18 mouse cellular contexts compared by ENCODE assay signal in the genomic region with DNA sequence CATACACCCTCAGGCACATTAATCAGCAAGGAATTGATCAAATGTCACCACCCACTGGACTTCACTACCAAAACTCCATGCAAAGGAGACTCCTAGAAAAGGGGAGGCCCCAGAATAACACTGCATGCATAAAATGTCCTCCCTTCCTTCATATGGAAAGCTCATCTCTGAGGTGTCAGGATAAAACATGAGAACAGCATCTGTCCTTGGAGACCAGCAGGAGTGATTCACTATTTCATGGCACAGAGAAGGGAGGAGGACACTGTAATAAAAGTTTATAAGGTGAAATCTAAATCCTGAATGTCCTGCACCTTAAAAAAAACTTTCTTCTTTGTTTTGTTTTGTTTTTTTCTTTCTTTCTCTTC.
DNase-seq lines count a peak whose midpoint lies in the region; ATAC-seq lines count a peak whose summit lies in the region.
"Had no signal": no experiment of that assay in that cellular context is flagged by ENCODE, and none has a peak within 500 bp of the region (broad histone marks: within the 10 kb centered on the region; RNA-seq: fewer than 3 reads in every experiment).

No protein-coding gene starts in this region.

- no peaks in the 10 kb centered on the region for H3K9me3 ChIP-seq in heart, embryonic 13.5 days
- H3K9me3 ChIP-seq in kidney, embryonic 14.5 days (ENCODE audit: control insufficient read depth, low read length): no peaks in the 10 kb centered on the region
- H3K9me3 ChIP-seq: forebrain, embryonic 13.5 days; liver, embryonic 12.5 days had no signal

- H3K36me3 ChIP-seq in heart, embryonic 13.5 days: no peaks in the 10 kb centered on the region
- H3K36me3 ChIP-seq in kidney, embryonic 14.5 days (ENCODE audit: control insufficient read depth, insufficient read depth, low read length): no peaks in the 10 kb centered on the region
- H3K36me3 ChIP-seq: liver, embryonic 12.5 days had no signal

- H3K4me1 ChIP-seq in heart, embryonic 13.5 days: peaks cover 31% of the 10 kb centered on the region
- peaks cover 20% of the 10 kb centered on the region for H3K4me1 ChIP-seq in kidney, embryonic 14.5 days (ENCODE audit: control insufficient read depth, insufficient read depth, low read length)
- H3K4me1 ChIP-seq: liver, embryonic 12.5 days had no signal

- 0 out of 2 replicates have a peak overlapping the region, but pooled peaks have one; percentile 1 for H3K4me2 ChIP-seq in heart, embryonic 13.5 days
- H3K4me2 ChIP-seq in kidney, embryonic 14.5 days (replicated peaks; ENCODE audit: low read depth, low read length): no peak overlapping the region
- H3K4me2 ChIP-seq: forebrain, embryonic 13.5 days; liver, embryonic 12.5 days; lung, embryonic 14.5 days; midbrain, embryonic 11.5 days had no signal

- H3K27me3 ChIP-seq in heart, embryonic 13.5 days (replicated peaks): no peaks in the 10 kb centered on the region
- H3K27me3 ChIP-seq in kidney, embryonic 14.5 days (ENCODE audit: control insufficient read depth, insufficient read depth, low read length): no peaks in the 10 kb centered on the region
- H3K27me3 ChIP-seq: forebrain, embryonic 13.5 days; liver, embryonic 12.5 days; Patski had no signal

- peak overlapping the region; percentile 74 for H3K27ac ChIP-seq in heart, embryonic 13.5 days (replicated peaks)
- peak overlapping the region; percentile 4; the same call in 1 of the 2 replicates for H3K27ac ChIP-seq in kidney, embryonic 14.5 days (ENCODE audit: low read depth, low read length)
- H3K27ac ChIP-seq: forebrain, embryonic 13.5 days; hindbrain, postnatal 0 days; layer of hippocampus, adult 2 months; liver, embryonic 12.5 days had no signal

- H3K9ac ChIP-seq in heart, embryonic 13.5 days: no peak overlapping the region
- no peak overlapping the region for H3K9ac ChIP-seq in kidney, embryonic 14.5 days (ENCODE audit: low read depth, low read length)
- H3K9ac ChIP-seq: forebrain, embryonic 13.5 days; liver, embryonic 12.5 days; lung, embryonic 14.5 days had no signal

- ATAC-seq in heart, embryonic 13.5 days (ENCODE audit: extremely low read depth, insufficient number of reproducible peaks, low FRiP score, low TSS enrichment): 0 out of 2 replicates have a peak, but pooled peaks have one; percentile 19
- peak; percentile 91 for ATAC-seq in kidney, embryonic 14.5 days (ENCODE audit: low FRiP score, low TSS enrichment)
- ATAC-seq: activated CD4-positive, CD25-positive, alpha-beta regulatory T cell, adult 4 months; CD4-positive, CD25-positive, alpha-beta regulatory T cell, adult 4 months; Patski had no signal

- no peak overlapping the region for H3K4me3 ChIP-seq in heart, embryonic 13.5 days
- H3K4me3 ChIP-seq in kidney, embryonic 14.5 days (ENCODE audit: low read length): no peak overlapping the region
- H3K4me3 ChIP-seq: forebrain, embryonic 13.5 days; layer of hippocampus, adult 2 months; liver, embryonic 12.5 days had no signal

- peak; percentile 15 for DNase-seq in embryo, embryonic 10 days (ENCODE audit: low spot score)
- DNase-seq in embryo, embryonic 9.5 days (ENCODE audit: extremely low spot score): no peak
- DNase-seq in heart, postnatal 4 days: no peak
- no peak for DNase-seq in kidney, adult 8-10 months
- DNase-seq in 3T3-L1 (ENCODE audit: low read depth, low spot score): peak; percentile 31
- no peak for DNase-seq in left cerebral cortex, adult 9 months (ENCODE audit: low spot score in 2 of 2)
- DNase-seq: thymus, adult 2 months had no signal

Comparison
In these comparisons a context has a peak if more than half of its experiments do, and no peak if none do; other contexts are left out.
1. DNase-seq: peak in embryo, embryonic 10 days (single experiment) and 3T3-L1 (single experiment); none in embryo, embryonic 9.5 days (single experiment), heart, postnatal 4 days (single experiment), kidney, adult 8-10 months (0 of 2) and left cerebral cortex, adult 9 months (0 of 2).